Mouse (Mus musculus) embryonic facial prominence, embryonic 14.5 days (tissue): ENCODE data around the gene Olr1. TPM values are rescaled to one million over a fixed set of nuclear protein-coding genes. Genes with fewer than 3 reads are reported as not detected.
A peak's percentile ranks its signal among the peaks of the same experiment; 100 is the strongest.

Experiments
- ATAC-seq: fragments of 200-750 bp; cut with Nextera tagmentation; 2 replicates; pipeline ENCODE4 v1.8.0; 2017; ENCODE audit warnings: low read depth, moderate number of reproducible peaks, moderate TSS enrichment
- DNase-seq: peaks from one replicate; pipeline ENCODE4 v3.0.0-alpha.2; 2015; ENCODE audit warnings: low spot score
- H3K27ac ChIP-seq: fragments of 300-500 bp; sonication (generic); replicated peaks from 2 replicates; pipeline ENCODE4 v1.5.1; 2014; ENCODE audit warnings: low read depth, mild to moderate bottlenecking, low read length, moderate library complexity
- H3K27me3 ChIP-seq: fragments of 300-500 bp; sonication (generic); replicated peaks from 2 replicates; pipeline ENCODE4 v1.6.1; 2014; ENCODE audit warnings: low read length; ENCODE audit not compliant: control insufficient read depth, insufficient read depth
- H3K36me3 ChIP-seq: fragments of 300-500 bp; sonication (generic); 2 replicates; pipeline ENCODE4 v1.6.1; 2014; ENCODE audit warnings: low read length, mixed read lengths; ENCODE audit not compliant: control insufficient read depth, insufficient read depth
- H3K4me1 ChIP-seq: fragments of 300-500 bp; sonication (generic); 2 replicates; pipeline ENCODE4 v1.6.1; 2014; ENCODE audit warnings: antibody characterized with exemption, low read length; ENCODE audit not compliant: control insufficient read depth, insufficient read depth
- H3K4me2 ChIP-seq: fragments of 300-500 bp; sonication (generic); 2 replicates; pipeline ENCODE4 v1.6.1; 2014; ENCODE audit warnings: low read depth, mild to moderate bottlenecking, low read length, moderate library complexity, mixed read lengths
- H3K4me3 ChIP-seq: fragments of 300-500 bp; sonication (generic); 2 replicates; pipeline ENCODE4 v1.5.1; 2014; ENCODE audit warnings: low read depth, mild to moderate bottlenecking, low read length
- H3K9ac ChIP-seq: fragments of 300-500 bp; sonication (generic); 2 replicates; pipeline ENCODE4 v1.6.1; 2014; ENCODE audit warnings: low read depth, mild to moderate bottlenecking, low read length, moderate library complexity, mixed read lengths
- H3K9me3 ChIP-seq: fragments of 300-500 bp; sonication (generic); 2 replicates; pipeline ENCODE4 v1.6.1; 2016; ENCODE audit warnings: low read length; ENCODE audit not compliant: control insufficient read depth
- WGBS: fragments of 180-500 bp; shearing (Covaris S2); extraction: QIAGEN DNeasy Blood & Tissue Kit; methylation state at CpG from one replicate; pipeline ENCODE4 v1.1.7; 2014; 5-methylcytosine and 5-hydroxymethylcytosine counted together
- polyA plus RNA-seq: library from polyadenylated mRNA; unstranded; fragments of >200 nt; fragmentation: Nextera tagmentation; extraction: Ambion mirVana; gene quantifications from 2 replicates; pipeline ENCODE4 v1.2.1, GENCODE M21; 2014

Olr1 gene
- polyA plus RNA-seq, 1 experiment from 2014 or later, result 0.06 TPM

DNA sequence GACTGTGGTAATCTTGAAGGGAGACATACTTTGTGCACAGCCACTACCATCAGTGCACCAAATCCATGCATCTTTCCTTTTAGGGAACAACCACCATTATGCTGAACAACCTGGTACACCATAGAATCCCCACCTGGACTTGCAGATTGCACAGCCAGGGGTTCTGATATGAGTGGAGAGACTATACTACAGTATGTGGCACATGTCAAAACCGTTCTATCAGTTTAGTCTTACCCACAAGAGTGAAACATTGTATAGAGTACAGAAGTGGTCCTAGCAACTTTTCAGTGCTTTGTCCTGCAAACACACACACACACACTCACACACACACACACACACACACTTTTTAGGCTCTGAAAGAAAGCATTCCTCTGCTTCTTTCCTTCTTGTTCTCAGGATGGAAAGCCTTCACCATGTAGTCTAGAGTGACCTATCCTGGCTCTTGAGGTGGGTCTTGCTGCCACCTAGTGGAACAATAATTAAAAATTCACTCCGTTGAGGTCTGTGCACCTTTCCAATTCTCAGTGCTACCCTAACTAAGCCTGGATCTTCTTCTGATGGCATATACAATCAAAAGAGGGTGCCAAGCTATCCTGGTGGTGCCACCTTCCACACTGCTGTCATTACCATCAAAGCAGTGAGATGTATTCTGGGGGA is 10.9 kb upstream of the Olr1 start:
- WGBS, result 48% methylated on average over 2 of the region's 2 CpGs
- no peaks in the 10 kb centered on the region for H3K36me3 ChIP-seq
- no peaks in the 10 kb centered on the region for H3K27me3 ChIP-seq
- no peak overlapping the region for H3K9ac ChIP-seq
- no peak overlapping the region for H3K4me2 ChIP-seq
- no peaks in the 10 kb centered on the region for H3K9me3 ChIP-seq
- H3K4me3 ChIP-seq, result no peak overlapping the region
- DNase-seq (peak; percentile 70), ATAC-seq (peak; percentile 81; the same call in 1 of the 2 replicates)
- no peak overlapping the region for H3K27ac ChIP-seq
- no peaks in the 10 kb centered on the region for H3K4me1 ChIP-seq

DNA sequence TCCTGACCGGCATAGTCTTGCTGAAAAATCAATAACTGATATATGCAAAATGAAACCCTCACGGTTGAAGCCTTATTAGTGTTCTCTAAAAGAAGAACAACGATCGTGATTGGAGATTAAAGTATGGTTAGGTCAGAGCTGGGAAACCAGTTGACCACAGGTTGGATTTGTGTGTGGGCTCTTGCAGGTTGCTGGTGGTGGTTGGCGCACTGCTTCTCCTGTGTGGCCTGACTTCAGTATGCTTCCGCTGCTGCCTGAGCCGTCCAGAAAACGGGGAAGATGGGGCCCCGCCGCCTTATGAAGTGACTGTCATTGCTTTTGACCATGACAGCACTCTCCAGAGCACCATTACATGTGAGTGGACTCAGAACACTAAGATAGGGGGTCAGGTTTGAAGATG is 9.4 kb upstream of the Olr1 start:
- Histone ChIP-seq H3K9me3 (no peaks in the 10 kb centered on the region), H3K4me3 (no peak overlapping the region), H3K36me3 (no peaks in the 10 kb centered on the region), H3K9ac (no peak overlapping the region), H3K4me2 (no peak overlapping the region), H3K27ac (no peak overlapping the region), H3K4me1 (no peaks in the 10 kb centered on the region), H3K27me3 (no peaks in the 10 kb centered on the region)
- whole genome bisulfite sequencing, result 89% methylated on average over 10 of the region's 10 CpGs
- DNase-seq (no peak), ATAC-seq (no peak)

DNA sequence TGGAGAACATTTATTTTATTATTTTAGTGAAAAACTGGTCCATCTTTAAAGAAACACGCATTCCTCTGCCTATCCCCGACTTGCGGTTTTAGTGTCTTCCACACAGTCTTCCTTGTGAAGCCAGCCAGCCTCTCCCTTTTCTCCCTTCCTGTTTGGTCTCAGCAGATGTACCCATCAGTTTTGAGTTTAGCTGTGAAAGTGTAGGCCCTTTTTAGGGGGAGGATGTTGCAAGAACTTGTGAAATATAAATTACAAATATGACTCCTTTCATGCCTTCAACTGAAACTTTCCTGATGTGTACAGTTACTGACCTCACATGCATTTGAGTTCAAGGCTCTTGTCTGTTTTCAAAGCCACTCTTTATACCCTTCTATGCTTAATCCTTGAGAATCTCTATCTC is 8.1 kb upstream of the Olr1 start:
- 81% methylated on average over 3 of the region's 3 CpGs for WGBS
- ATAC-seq (no peak), DNase-seq (no peak)
- H3K27ac ChIP-seq, result no peak overlapping the region
- no peak overlapping the region for H3K9ac ChIP-seq
- no peaks in the 10 kb centered on the region for H3K36me3 ChIP-seq
- H3K9me3 ChIP-seq, result no peaks in the 10 kb centered on the region
- no peaks in the 10 kb centered on the region for H3K4me1 ChIP-seq
- no peak overlapping the region for H3K4me2 ChIP-seq
- no peaks in the 10 kb centered on the region for H3K27me3 ChIP-seq
- no peak overlapping the region for H3K4me3 ChIP-seq

DNA sequence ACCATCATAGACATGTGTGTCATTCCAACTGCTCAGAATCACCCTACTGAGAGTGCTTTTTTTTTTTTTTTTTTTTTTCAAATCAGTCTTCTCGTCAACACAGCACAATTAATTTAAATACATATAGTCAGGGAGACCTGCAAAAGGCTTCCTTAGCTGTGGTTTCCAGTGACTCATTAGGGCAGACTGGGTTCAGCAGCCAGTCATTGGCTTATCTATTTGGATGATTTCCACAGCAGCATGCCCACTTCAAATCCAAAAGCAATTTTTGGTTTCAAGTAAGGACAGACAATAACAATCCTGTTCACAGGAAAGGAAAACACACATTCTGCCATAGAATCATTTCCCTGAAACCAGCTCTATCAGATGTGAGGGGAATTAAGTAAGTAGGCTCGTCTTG is 7.4 kb upstream of the Olr1 start:
- ATAC-seq (no peak), DNase-seq (no peak)
- Histone ChIP-seq H3K9me3 (no peaks in the 10 kb centered on the region), H3K27ac (no peak overlapping the region), H3K9ac (no peak overlapping the region), H3K36me3 (no peaks in the 10 kb centered on the region), H3K27me3 (no peaks in the 10 kb centered on the region), H3K4me3 (no peak overlapping the region), H3K4me1 (no peaks in the 10 kb centered on the region), H3K4me2 (no peak overlapping the region)
- WGBS, result 68% methylated on average over 2 of the region's 2 CpGs

DNA sequence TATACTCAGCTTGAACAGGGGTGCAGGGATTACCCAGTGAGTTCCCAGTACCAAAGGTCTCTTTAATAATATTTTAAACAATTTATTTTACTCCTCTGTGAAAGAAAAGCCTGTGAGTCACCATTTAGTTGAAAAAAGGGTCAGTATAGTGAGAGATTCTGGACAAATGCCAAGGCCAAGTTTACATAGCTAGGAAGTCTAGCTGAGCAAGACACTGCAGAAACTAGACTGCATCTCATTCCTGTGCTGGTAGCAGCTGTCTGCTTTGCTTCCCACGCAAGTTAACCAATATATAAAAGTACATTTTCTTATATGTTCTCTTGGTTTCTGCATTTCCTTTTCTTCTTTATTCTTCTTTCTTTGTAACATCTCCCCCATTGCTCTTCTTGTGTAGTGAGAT is 6.4 kb upstream of the Olr1 start:
- DNase-seq (peak; percentile 84), ATAC-seq (0 out of 2 replicates have a peak, but pooled peaks have one; percentile 57)
- Histone ChIP-seq H3K27me3 (no peaks in the 10 kb centered on the region), H3K4me1 (no peaks in the 10 kb centered on the region), H3K4me3 (no peak overlapping the region), H3K36me3 (no peaks in the 10 kb centered on the region), H3K9me3 (no peaks in the 10 kb centered on the region), H3K9ac (no peak overlapping the region), H3K4me2 (no peak overlapping the region), H3K27ac (no peak overlapping the region)
- WGBS, result 62% methylated on average over 1 of the region's 1 CpGs

DNA sequence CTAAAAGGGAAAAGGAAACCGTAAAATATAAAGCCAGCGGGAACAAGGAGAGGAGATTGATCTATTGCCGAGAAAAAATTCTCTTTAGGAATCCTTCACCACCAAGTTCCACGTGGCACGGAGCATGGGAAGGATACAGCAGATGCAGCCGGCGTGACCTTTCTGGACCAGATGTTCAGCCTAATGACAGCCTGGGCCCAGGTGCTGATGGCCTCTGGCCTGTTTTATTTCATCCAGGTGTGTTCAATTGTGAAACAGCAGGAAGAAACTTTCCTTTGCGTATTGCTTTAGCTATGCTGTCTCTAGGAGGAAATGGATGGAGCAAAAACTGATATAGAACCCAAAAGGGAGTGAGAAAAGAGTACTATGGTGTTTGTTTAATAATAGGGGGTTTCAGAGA is 5.9 kb upstream of the Olr1 start:
- ATAC-seq (no peak), DNase-seq (no peak)
- no peaks in the 10 kb centered on the region for H3K4me1 ChIP-seq
- no peaks in the 10 kb centered on the region for H3K36me3 ChIP-seq
- H3K27me3 ChIP-seq, result no peaks in the 10 kb centered on the region
- 43% methylated on average over 8 of the region's 8 CpGs for WGBS
- no peaks in the 10 kb centered on the region for H3K9me3 ChIP-seq
- no peak overlapping the region for H3K9ac ChIP-seq
- no peak overlapping the region for H3K4me2 ChIP-seq
- H3K27ac ChIP-seq, result no peak overlapping the region
- no peak overlapping the region for H3K4me3 ChIP-seq

DNA sequence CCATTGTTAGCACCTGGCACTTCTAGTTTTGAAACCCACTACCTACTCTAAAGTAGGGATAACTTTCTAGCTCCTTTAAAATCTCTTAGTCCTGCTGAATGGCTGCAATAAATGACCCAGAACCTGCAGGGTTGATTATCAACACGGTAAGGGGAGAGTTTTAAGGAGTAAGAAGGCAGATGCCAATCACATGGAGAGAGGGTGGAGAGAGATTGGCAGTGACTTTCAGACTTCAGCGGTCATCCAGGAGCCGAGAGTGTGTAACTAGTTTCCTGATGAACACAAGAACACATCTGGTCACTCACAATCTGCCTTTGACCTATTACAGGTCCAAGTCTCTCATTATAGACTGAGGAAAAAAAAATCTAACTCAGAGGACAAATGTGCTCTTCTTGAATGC is 5.4 kb upstream of the Olr1 start, which contains the start of gene Tmem52b:
Gene Tmem52b (plus strand): TSS at position 189 of the 400 bp plus-strand sequence.
- Histone ChIP-seq H3K27me3 (no peaks in the 10 kb centered on the region), H3K27ac (no peak within 1 kb of the TSS), H3K4me1 (no peaks in the 10 kb centered on the region), H3K4me2 (no peak within 1 kb of the TSS), H3K36me3 (no peaks in the 10 kb centered on the region), H3K9ac (no peak within 1 kb of the TSS), H3K9me3 (no peaks in the 10 kb centered on the region), H3K4me3 (no peak within 1 kb of the TSS)
- ATAC-seq (no peak), DNase-seq (no peak)
- WGBS, result 55% methylated on average over 3 of the region's 3 CpGs

DNA sequence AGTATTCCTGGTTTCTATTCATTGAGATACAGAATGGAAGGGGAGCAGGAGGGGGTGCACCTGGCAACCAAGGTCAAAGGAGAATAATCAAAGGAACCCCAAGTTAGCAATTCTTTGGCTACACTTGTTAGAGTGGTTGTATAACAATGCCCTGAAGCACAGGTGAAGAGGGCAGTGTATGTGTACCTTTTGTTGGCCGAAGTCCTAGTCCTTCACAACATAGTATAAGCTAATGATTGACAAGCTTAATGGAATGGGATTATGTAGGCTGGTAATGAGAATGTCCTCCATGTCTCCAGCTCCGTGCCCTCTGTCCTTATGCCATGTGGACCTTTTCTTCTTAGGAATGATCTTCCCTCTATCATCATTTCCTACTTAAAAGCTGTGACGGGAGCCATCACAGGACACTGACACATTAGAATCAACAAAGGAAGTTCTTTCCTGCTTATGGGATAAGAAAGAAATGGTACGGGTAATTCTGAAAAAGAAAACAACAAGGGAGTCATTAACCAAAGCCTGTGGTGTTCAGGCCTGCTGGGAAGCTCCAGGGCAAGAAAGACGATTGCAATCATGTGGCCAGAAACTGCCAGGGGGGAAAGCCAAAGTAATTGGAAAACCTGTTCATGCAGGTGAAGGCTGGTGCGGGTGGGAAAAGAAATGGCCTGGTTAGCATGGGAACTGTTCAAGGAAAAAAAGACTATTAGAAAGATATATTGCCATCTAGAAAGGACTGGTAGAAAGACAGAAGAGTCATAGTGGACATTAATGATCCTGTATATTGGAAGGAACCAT is 3.4 kb upstream of the Olr1 start:
- no peaks in the 10 kb centered on the region for H3K27me3 ChIP-seq
- no peaks in the 10 kb centered on the region for H3K4me1 ChIP-seq
- 67% methylated on average over 6 of the region's 6 CpGs for WGBS
- H3K4me3 ChIP-seq, result no peak overlapping the region
- ATAC-seq, result no peak
- DNase-seq, result no peak
- H3K9me3 ChIP-seq, result no peaks in the 10 kb centered on the region
- H3K9ac ChIP-seq, result no peak overlapping the region
- H3K36me3 ChIP-seq, result no peaks in the 10 kb centered on the region
- no peak overlapping the region for H3K4me2 ChIP-seq
- no peak overlapping the region for H3K27ac ChIP-seq

DNA sequence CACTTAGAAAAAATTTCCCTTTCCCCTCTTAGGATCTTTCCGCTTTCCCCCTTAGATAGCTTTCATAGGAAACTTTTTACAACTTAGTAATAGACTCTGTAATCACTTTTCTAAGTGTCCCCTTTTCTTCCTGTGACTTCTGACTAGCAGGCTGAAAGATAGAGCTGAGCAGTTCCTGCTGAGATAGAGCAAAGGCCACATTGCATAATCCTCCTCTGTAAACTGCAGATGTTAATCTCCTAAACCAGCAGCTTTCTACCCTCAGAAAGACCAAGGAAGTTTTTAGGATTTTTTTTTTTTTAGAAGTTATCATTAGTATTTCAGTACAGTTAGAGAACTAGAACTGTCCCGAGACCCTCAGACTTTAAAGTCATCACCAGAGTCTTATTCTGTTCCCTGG is 3.5 kb downstream of the Olr1 start:
- no peak overlapping the region for H3K4me2 ChIP-seq
- H3K27me3 ChIP-seq, result no peaks in the 10 kb centered on the region
- DNase-seq (no peak), ATAC-seq (no peak)
- no peaks in the 10 kb centered on the region for H3K36me3 ChIP-seq
- H3K4me1 ChIP-seq, result no peaks in the 10 kb centered on the region
- H3K9me3 ChIP-seq, result 0 out of 2 replicates have a peak, but pooled peaks cover 6% of the 10 kb centered on the region
- no peak overlapping the region for H3K4me3 ChIP-seq
- H3K27ac ChIP-seq, result no peak overlapping the region
- no peak overlapping the region for H3K9ac ChIP-seq
- WGBS, result 86% methylated on average over 2 of the region's 2 CpGs
